Mouse (Mus musculus) kidney, embryonic 15.5 days (tissue): ENCODE results near the gene Tdpoz3. TPM values are rescaled to one million over a fixed set of nuclear protein-coding genes. Genes with fewer than 3 reads are reported as not detected.
"Not testable (repeated sequence)": the region's sequence is repeated elsewhere in the genome, so short reads cannot be mapped to it uniquely, and the experiment has no call there.

Experiments used
- ATAC-seq: fragments of 200-750 bp; cut with Nextera tagmentation; replicated peaks from 2 replicates; pipeline ENCODE4 v1.8.0; 2017; ENCODE audit warnings: moderate TSS enrichment; ENCODE audit not compliant: low FRiP score
- H3K27ac ChIP-seq: fragments of 300-500 bp; sonication (generic); 2 replicates; pipeline ENCODE4 v1.5.1; 2015; ENCODE audit warnings: mild to moderate bottlenecking, inconsistent platforms
- H3K27me3 ChIP-seq: fragments of 300-500 bp; sonication (generic); 2 replicates; pipeline ENCODE4 v1.6.1; 2015; ENCODE audit warnings: inconsistent platforms
- H3K36me3 ChIP-seq: fragments of 300-500 bp; sonication (generic); 2 replicates; pipeline ENCODE4 v1.6.1; 2015; ENCODE audit warnings: inconsistent platforms
- H3K4me1 ChIP-seq: fragments of 300-500 bp; sonication (generic); 2 replicates; pipeline ENCODE4 v1.6.1; 2015; ENCODE audit warnings: inconsistent platforms
- H3K4me2 ChIP-seq: fragments of 300-500 bp; sonication (generic); 2 replicates; pipeline ENCODE4 v1.6.1; 2015; ENCODE audit warnings: moderate library complexity, mild to moderate bottlenecking, inconsistent platforms
- H3K4me3 ChIP-seq: fragments of 300-500 bp; sonication (generic); replicated peaks from 2 replicates; pipeline ENCODE4 v1.5.1; 2015; ENCODE audit warnings: mild to moderate bottlenecking, inconsistent platforms
- H3K9ac ChIP-seq: fragments of 300-500 bp; sonication (generic); 2 replicates; pipeline ENCODE4 v1.6.1; 2015; ENCODE audit warnings: mild to moderate bottlenecking, inconsistent platforms
- H3K9me3 ChIP-seq: fragments of 300-500 bp; sonication (generic); replicated peaks from 2 replicates; pipeline ENCODE4 v1.6.1; 2016; ENCODE audit warnings: inconsistent platforms
- WGBS: fragments of 180-500 bp; shearing (Covaris S2); methylation state at CpG from one replicate; pipeline ENCODE4 v1.1.7; 2015; ENCODE audit warnings: mixed read lengths; 5-methylcytosine and 5-hydroxymethylcytosine counted together
- polyA plus RNA-seq: library from polyadenylated mRNA; unstranded; fragments of >200 nt; fragmentation: Nextera tagmentation; extraction: Ambion mirVana; gene quantifications from 2 replicates; pipeline ENCODE4 v1.2.1, GENCODE M21; 2015

The Tdpoz3 gene
- not detected in 2 replicates for polyA plus RNA-seq

DNA sequence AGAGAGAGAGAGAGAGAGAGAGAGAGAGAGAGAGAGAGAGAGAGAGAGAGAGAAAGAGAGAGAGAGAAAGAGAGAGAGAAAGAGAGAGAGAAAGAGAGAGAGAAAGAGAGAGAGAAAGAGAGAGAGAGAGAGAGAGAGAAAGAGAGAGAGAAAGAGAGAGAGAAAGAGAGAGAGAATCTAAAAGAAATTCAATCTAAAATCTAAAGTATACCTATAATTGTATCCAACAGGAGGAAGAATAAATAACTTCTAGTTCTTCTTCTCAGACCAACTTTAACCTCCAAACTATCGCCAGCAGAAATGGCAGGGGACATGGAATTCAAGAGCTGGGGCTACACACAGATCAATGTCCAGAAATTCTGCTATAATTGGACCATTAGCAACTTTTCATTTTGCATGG, at the start of gene Tdpoz3:
TSS of gene Tdpoz3 (plus strand) at position 301 of the 400 bp plus-strand sequence.
- H3K9ac ChIP-seq, H3K36me3 ChIP-seq, H3K27ac ChIP-seq, H3K4me1 ChIP-seq, H3K27me3 ChIP-seq, H3K4me2 ChIP-seq, H3K4me3 ChIP-seq, H3K9me3 ChIP-seq, ATAC-seq: not testable (repeated sequence)
- 92% methylated on average over 1 of the region's 1 CpGs for WGBS

GRCm38 (mm10) chr3:93796098-93796497, 29.7 kb upstream of the Tdpoz3 start, which contains the start of gene Tdpoz4:
Gene Tdpoz4, plus strand, starts transcription at chr3:93796398.
- H3K36me3 ChIP-seq, H3K27ac ChIP-seq, H3K4me3 ChIP-seq, H3K9ac ChIP-seq, H3K9me3 ChIP-seq, H3K4me2 ChIP-seq, ATAC-seq, H3K27me3 ChIP-seq, H3K4me1 ChIP-seq: not testable (repeated sequence)

- not testable (repeated sequence) for H3K36me3 ChIP-seq, ATAC-seq, H3K9ac ChIP-seq, H3K4me1 ChIP-seq, H3K4me2 ChIP-seq, H3K27ac ChIP-seq, H3K27me3 ChIP-seq, H3K4me3 ChIP-seq, H3K9me3 ChIP-seq
Measured at GRCm38 (mm10) chr3:93813341-93813740, 12.5 kb upstream of the Tdpoz3 start.

GRCm38 (mm10) chr3:93858957-93859356, 33.1 kb downstream of the Tdpoz3 start:
- ATAC-seq, H3K27ac ChIP-seq, H3K4me2 ChIP-seq, H3K4me3 ChIP-seq, H3K9ac ChIP-seq, H3K36me3 ChIP-seq, H3K4me1 ChIP-seq, H3K9me3 ChIP-seq, H3K27me3 ChIP-seq: not testable (repeated sequence)
- WGBS = 81% methylated on average over 8 of the region's 8 CpGs

- H3K4me3 ChIP-seq, H3K36me3 ChIP-seq, H3K9ac ChIP-seq, H3K4me2 ChIP-seq, H3K27me3 ChIP-seq, H3K27ac ChIP-seq, H3K9me3 ChIP-seq, H3K4me1 ChIP-seq, ATAC-seq: not testable (repeated sequence)
- WGBS = 80% methylated on average over 8 of the region's 8 CpGs
Measured at GRCm38 (mm10) chr3:93870635-93871034, 44.8 kb downstream of the Tdpoz3 start.

Other genes starting within 250 kb of the Tdpoz3 start
- not detected in 2 replicates for gene Tdpoz2, start 173.3 kb upstream of the Tdpoz3 start, polyA plus RNA-seq
- not detected in 2 replicates for gene Tdpoz1, start 149.7 kb upstream of the Tdpoz3 start, polyA plus RNA-seq
- not detected in 2 replicates for gene Gm37596, start 132.9 kb upstream of the Tdpoz3 start, polyA plus RNA-seq
- gene Gm5773, start 53.0 kb upstream of the Tdpoz3 start, polyA plus RNA-seq = not detected in 2 replicates
- gene Tdpoz4, start 29.6 kb upstream of the Tdpoz3 start, polyA plus RNA-seq = not detected in 2 replicates
- not detected in 2 replicates for gene Gm9117, start 117.5 kb downstream of the Tdpoz3 start, polyA plus RNA-seq
- not detected in 2 replicates for gene Tdpoz5, start 135.3 kb downstream of the Tdpoz3 start, polyA plus RNA-seq
- gene Gm9125, start 228.9 kb downstream of the Tdpoz3 start, polyA plus RNA-seq = not detected in 2 replicates
- not detected in 2 replicates for gene Gm10697, start 246.6 kb downstream of the Tdpoz3 start, polyA plus RNA-seq